Mouse (Mus musculus) E14TG2a.4 (cell line): ENCODE data around the gene Ovol2.

Source experiments
- CTCF ChIP-seq: conservative IDR thresholded peaks from 2 replicates; pipeline ENCODE4 v1.5.1; 2014; ENCODE audit warnings: low read length
- POU5F1 ChIP-seq: IDR thresholded peaks from 2 replicates; pipeline ENCODE4 v1.6.1; 2014; ENCODE audit warnings: low read length, borderline replicate concordance

DNA sequence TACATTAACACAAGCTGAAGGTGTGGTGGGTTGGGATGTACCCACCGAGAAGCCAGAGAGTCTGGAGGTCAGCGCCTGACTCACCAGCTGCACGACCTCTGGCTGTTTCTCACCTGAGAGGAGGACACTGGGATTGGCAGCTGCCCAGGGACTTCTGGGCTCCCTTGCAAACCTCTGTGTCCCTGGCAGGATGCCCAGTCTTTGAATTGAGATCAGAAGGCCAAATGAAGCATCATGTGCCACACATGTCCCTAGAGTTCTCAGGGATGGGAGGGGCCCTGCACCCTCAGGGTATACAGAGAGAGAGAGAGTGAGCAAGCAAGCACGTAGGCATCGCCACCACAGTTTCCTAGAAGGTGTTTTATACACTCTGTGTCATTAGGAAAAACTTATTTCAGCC lies 52.2 kb downstream of the Ovol2 start:
- TF ChIP-seq CTCF (no peak), POU5F1 (no peak)
